10 mouse cellular contexts compared by ENCODE assay signal in genomic region chr9:54916401-54916800, GRCm38 (mm10). TPM values are rescaled to one million over a fixed set of nuclear protein-coding genes. Genes with fewer than 3 reads are reported as not detected.
A peak's percentile ranks its signal among the peaks of the same experiment; 100 is the strongest.
DNase-seq lines count a peak whose midpoint lies in the region; ATAC-seq lines count a peak whose summit lies in the region.
"Had no signal": no experiment of that assay in that cellular context is flagged by ENCODE, and none has a peak within 500 bp of the region (broad histone marks: within the 10 kb centered on the region; RNA-seq: fewer than 3 reads in every experiment).

No protein-coding gene starts in this region.

- DNase-seq in heart, postnatal 25 days (ENCODE audit: low spot score) = no peak
- peak; percentile 32 for DNase-seq in cerebellum, adult 9-11 months
- DNase-seq in hindbrain, embryonic 10.5 days (ENCODE audit: low spot score) = no peak
- no peak for DNase-seq in yolk sac, embryonic 10.5 days (ENCODE audit: low spot score)
- no peak for DNase-seq in spleen, adult 18-20 months
- DNase-seq in gastrocnemius, postnatal 25 days = no peak

- peaks cover 13% of the 10 kb centered on the region for H3K4me1 ChIP-seq in heart, embryonic 13.5 days
- H3K4me1 ChIP-seq in hindbrain, embryonic 10.5 days (replicated peaks) = peaks cover 13% of the 10 kb centered on the region
- H3K4me1 ChIP-seq in midbrain, embryonic 13.5 days (replicated peaks) = peaks cover 6% of the 10 kb centered on the region

- 62% methylated on average over 8 of the region's 8 CpGs for WGBS in heart, embryonic 13.5 days
- 71% methylated on average over 8 of the region's 8 CpGs for WGBS in hindbrain, embryonic 10.5 days
- 72% methylated on average over 8 of the region's 8 CpGs for WGBS in midbrain, embryonic 13.5 days

- peak overlapping the region; percentile 82 for H3K4me3 ChIP-seq in heart, embryonic 13.5 days
- peak overlapping the region; percentile 78 for H3K4me3 ChIP-seq in hindbrain, embryonic 10.5 days
- peak overlapping the region; percentile 70 for H3K4me3 ChIP-seq in midbrain, embryonic 13.5 days (replicated peaks)

- intact Hi-C loops in heart, postnatal 25 days (cut with DNase I) = loop anchor here (2.0 kb wide), 1 partner anchor 34 kb away; the partner anchor contains the start of genes AY074887 and Psma4

- H3K4me2 ChIP-seq in heart, embryonic 13.5 days = peak overlapping the region; percentile 81
- H3K4me2 ChIP-seq in midbrain, embryonic 13.5 days (replicated peaks) = peak overlapping the region; percentile 92

- H3K27ac ChIP-seq in heart, embryonic 13.5 days (replicated peaks) = 0 out of 2 replicates have a peak overlapping the region, but pooled peaks have one; percentile 12
- H3K27ac ChIP-seq in hindbrain, embryonic 10.5 days = no peak overlapping the region
- peak overlapping the region; percentile 60 for H3K27ac ChIP-seq in midbrain, embryonic 13.5 days

- no peak overlapping the region for H3K9ac ChIP-seq in heart, embryonic 13.5 days
- H3K9ac ChIP-seq in midbrain, embryonic 13.5 days (replicated peaks) = no peak overlapping the region

- no peaks in the 10 kb centered on the region for H3K9me3 ChIP-seq in heart, embryonic 13.5 days
- no peaks in the 10 kb centered on the region for H3K9me3 ChIP-seq in hindbrain, embryonic 10.5 days
- H3K9me3 ChIP-seq in midbrain, embryonic 13.5 days = no peaks in the 10 kb centered on the region

- peaks cover 7% of the 10 kb centered on the region for H3K36me3 ChIP-seq in heart, embryonic 13.5 days
- H3K36me3 ChIP-seq in hindbrain, embryonic 10.5 days = peaks cover 7% of the 10 kb centered on the region
- peaks cover 4% of the 10 kb centered on the region for H3K36me3 ChIP-seq in midbrain, embryonic 13.5 days

- no peak for ATAC-seq in heart, embryonic 13.5 days (ENCODE audit: extremely low read depth, insufficient number of reproducible peaks, low FRiP score, low TSS enrichment)
- peak; percentile 19 for ATAC-seq in midbrain, embryonic 13.5 days

- no peaks in the 10 kb centered on the region for H3K27me3 ChIP-seq in heart, embryonic 13.5 days (replicated peaks)
- no peaks in the 10 kb centered on the region for H3K27me3 ChIP-seq in hindbrain, embryonic 10.5 days (ENCODE audit: insufficient read depth, poor library complexity, severe bottlenecking)
- no peaks in the 10 kb centered on the region for H3K27me3 ChIP-seq in midbrain, embryonic 13.5 days
- H3K27me3 ChIP-seq: Patski had no signal

RNA-seq across cellular contexts. Expression of gene Hykk, which starts 0.7 kb away (rescaled TPM):
- polyA plus RNA-seq in heart, embryonic 13.5 days (2015; fragmentation: Nextera tagmentation; extraction: Ambion mirVana) = 2.1 and 2.5 TPM in 2 replicates
- 1 to 10 TPM; 1.0 to 1.3 TPM for total RNA-seq in heart, postnatal 25 days (2021)
- 4.6 and 4.7 TPM in 2 replicates for polyA plus RNA-seq in hindbrain, embryonic 10.5 days (2016; fragmentation: Nextera tagmentation; extraction: Ambion mirVana)
- polyA plus RNA-seq in midbrain, embryonic 13.5 days (2015; fragmentation: Nextera tagmentation; extraction: Ambion mirVana) = 2.9 and 3.0 TPM in 2 replicates
- total RNA-seq in gastrocnemius, postnatal 25 days (2021) = under 1 TPM; 0.83 to 0.84 TPM

RNA-seq across cellular contexts. Expression of gene Psma4, which starts 34.2 kb away (rescaled TPM):
- polyA plus RNA-seq in heart, embryonic 13.5 days (2015; fragmentation: Nextera tagmentation; extraction: Ambion mirVana) = 224 and 249 TPM in 2 replicates
- 100 to 1,000 TPM; 127 TPM for total RNA-seq in heart, postnatal 25 days (2021)
- 319 and 324 TPM in 2 replicates for polyA plus RNA-seq in hindbrain, embryonic 10.5 days (2016; fragmentation: Nextera tagmentation; extraction: Ambion mirVana)
- polyA plus RNA-seq in midbrain, embryonic 13.5 days (2015; fragmentation: Nextera tagmentation; extraction: Ambion mirVana) = 272 and 282 TPM in 2 replicates
- total RNA-seq in gastrocnemius, postnatal 25 days (2021) = 100 to 1,000 TPM; 109 to 123 TPM

RNA-seq across cellular contexts. Expression of gene AY074887, which starts 34.4 kb away (rescaled TPM):
- 0.59 and 0.94 TPM in 2 replicates for polyA plus RNA-seq in heart, embryonic 13.5 days (2015; fragmentation: Nextera tagmentation; extraction: Ambion mirVana)
- total RNA-seq in heart, postnatal 25 days (2021) = not detected
- polyA plus RNA-seq in hindbrain, embryonic 10.5 days (2016; fragmentation: Nextera tagmentation; extraction: Ambion mirVana) = 0.69 and 1.0 TPM in 2 replicates
- 1.1 and 1.2 TPM in 2 replicates for polyA plus RNA-seq in midbrain, embryonic 13.5 days (2015; fragmentation: Nextera tagmentation; extraction: Ambion mirVana)
- not detected for total RNA-seq in gastrocnemius, postnatal 25 days (2021)
- polyA plus RNA-seq: small intestine, adult 2 months had no signal

RNA-seq across cellular contexts. Expression of gene Ireb2, which starts 52.8 kb away (rescaled TPM):
- 19.0 and 19.7 TPM in 2 replicates for polyA plus RNA-seq in heart, embryonic 13.5 days (2015; fragmentation: Nextera tagmentation; extraction: Ambion mirVana)
- 10 to 100 TPM; 30.2 to 33.1 TPM for total RNA-seq in heart, postnatal 25 days (2021)
- polyA plus RNA-seq in hindbrain, embryonic 10.5 days (2016; fragmentation: Nextera tagmentation; extraction: Ambion mirVana) = 41.6 and 44.1 TPM in 2 replicates
- 49.5 and 53.1 TPM in 2 replicates for polyA plus RNA-seq in midbrain, embryonic 13.5 days (2015; fragmentation: Nextera tagmentation; extraction: Ambion mirVana)
- 10 to 100 TPM; 21.7 to 22.1 TPM for total RNA-seq in gastrocnemius, postnatal 25 days (2021)
